Mouse (Mus musculus): ENCODE results near the gene Slc30a9. TPM values are rescaled to one million over a fixed set of nuclear protein-coding genes. Genes with fewer than 3 reads are reported as not detected.

The Slc30a9 gene
- polyA plus RNA-seq (2012; ENCODE audit: low replicate concordance) = 4.0 and 10.1 TPM in 2 replicates

GRCm38 (mm10) chr5:67306698-67307521 is at the start of gene Slc30a9:
Gene Slc30a9 (plus strand): TSS chr5:67306955.

GRCm38 (mm10) chr5:67260531-67261371 is 46.0 kb upstream of the Slc30a9 start, which contains the start of gene Tmem33:
Gene Tmem33 (plus strand): TSS chr5:67260565.

Other genes with a start within 250 kb of the Slc30a9 start
- not detected in 2 replicates for gene Phox2b, start 207.7 kb upstream of the Slc30a9 start, polyA plus RNA-seq (2012; ENCODE audit: low replicate concordance)
- 122 and 262 TPM in 2 replicates for gene Tmem33, start 46.4 kb upstream of the Slc30a9 start, polyA plus RNA-seq (2012; ENCODE audit: low replicate concordance)
- 0.08 and 0.12 TPM in 2 replicates for gene Bend4, start 121.4 kb downstream of the Slc30a9 start, polyA plus RNA-seq (2012; ENCODE audit: low replicate concordance)